Mouse (Mus musculus): ENCODE results near the gene Rangrf. TPM values are rescaled to one million over a fixed set of nuclear protein-coding genes. Genes with fewer than 3 reads are reported as not detected.

The Rangrf gene
- 11.7 TPM for polyA plus RNA-seq (2014; fragmentation: Illumina TruSeq; extraction: RNeasy Lipid Tissue Mini Kit (QIAGEN cat#74804); ENCODE audit: low read depth, low replicate concordance)

DNA sequence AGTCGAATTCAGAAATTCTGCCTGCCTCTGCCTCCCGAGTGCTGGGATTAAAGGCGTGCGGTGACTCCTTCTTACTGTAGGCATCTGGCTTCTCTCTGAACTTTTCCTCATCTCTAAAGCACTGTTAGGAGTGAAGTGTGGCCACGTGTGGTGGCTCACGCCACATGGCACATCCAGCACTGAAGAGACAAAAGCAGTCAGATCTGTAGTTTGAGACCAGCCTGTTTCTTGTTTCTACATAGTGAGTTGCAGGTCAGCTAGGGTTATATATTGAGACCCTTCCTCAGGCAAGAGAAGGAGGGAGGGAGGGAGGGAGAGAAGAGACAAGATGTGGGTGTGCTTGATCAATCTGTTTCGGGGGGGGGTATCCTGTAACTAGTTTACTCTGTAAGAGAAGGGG lies at the start of gene Rangrf:
TSS of gene Rangrf (minus strand) at position 101 of the 400 bp plus-strand sequence.

DNA sequence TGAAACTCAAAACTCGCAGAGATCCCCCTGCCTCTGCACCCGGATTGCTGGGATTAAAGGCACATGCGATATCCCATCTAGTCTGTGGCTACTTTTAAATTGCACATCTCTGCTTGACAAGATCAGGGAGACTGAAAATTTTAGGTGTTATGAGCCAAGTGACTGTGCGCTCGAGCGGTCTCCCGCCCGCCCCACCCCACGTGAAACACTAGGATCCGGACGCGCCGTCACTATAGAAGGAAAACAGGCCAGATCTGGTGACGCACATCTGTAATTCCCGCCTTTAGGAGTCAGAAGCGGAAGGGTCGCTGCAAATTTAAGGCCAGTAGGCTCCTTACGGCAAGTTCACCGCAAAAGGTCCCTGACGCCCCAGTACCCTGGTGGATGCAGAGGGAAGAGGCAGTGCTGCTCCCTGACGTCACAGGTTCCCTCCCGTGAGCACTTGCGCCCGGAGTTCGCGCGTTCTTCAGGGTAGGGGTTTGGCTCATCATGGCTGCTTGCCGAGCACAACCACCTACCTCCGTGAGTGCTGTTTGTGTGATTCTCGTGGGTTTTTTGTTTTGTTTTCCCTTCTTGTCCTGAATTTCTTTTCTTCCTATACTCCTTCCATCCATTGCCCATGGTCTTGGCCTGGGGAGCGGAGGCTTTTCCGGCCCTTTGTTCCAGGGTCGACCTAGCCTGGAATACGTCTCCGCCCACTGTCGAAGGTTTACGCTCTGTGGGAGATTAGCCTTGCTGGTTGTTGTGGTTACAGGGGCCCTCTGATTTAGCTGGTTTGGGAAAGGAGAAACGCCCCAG lies 40.9 kb upstream of the Rangrf start, which contains the start of gene Ctc1:
TSS of gene Ctc1 (plus strand) at position 268 of the 798 bp plus-strand sequence.

DNA sequence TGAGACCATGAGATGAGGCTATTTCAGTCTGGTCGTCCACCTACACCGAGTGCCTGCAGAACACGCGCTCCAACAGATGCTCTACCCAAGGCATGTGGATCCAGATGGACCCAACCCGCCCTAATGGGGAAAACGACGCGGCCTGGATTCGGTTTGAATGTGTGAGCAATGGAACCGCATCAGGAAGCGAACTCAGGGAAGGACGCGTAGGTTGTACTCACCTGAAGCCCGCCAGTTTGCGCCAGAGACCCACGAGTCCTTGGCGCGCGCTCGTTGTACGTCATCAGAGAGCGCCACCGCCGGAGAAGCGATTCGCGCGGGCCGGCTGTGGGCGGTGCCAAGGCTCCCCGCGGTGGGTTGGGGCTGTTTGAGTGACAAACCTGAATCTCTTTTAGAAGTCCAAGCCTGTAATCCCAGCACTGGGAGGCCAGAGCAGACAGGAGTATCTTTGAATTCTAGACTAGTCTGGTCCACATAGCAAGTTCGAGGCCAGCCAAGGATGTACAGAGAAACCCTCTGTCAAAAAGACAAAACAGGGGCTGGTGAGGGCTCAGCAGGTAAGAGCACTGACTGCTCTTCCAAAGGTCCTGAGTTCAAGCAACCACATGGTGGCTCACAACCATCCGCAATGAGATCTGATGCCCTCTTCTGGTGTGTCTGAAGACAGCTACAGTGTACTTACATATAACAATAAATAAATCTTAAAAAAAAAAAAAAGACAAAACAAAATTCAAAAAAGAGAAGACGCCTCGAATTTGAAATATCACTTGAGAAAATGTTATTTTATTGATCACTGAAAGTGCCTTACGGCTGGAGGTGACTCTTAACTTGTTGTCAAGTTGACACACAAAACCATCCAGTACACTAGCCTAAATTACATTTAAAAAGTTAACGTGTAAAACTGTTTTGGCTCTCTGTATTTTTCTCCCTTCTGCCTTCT lies 33.5 kb upstream of the Rangrf start, which contains the start of gene Pfas:
TSS of gene Pfas (minus strand) at position 279 of the 940 bp plus-strand sequence.

DNA sequence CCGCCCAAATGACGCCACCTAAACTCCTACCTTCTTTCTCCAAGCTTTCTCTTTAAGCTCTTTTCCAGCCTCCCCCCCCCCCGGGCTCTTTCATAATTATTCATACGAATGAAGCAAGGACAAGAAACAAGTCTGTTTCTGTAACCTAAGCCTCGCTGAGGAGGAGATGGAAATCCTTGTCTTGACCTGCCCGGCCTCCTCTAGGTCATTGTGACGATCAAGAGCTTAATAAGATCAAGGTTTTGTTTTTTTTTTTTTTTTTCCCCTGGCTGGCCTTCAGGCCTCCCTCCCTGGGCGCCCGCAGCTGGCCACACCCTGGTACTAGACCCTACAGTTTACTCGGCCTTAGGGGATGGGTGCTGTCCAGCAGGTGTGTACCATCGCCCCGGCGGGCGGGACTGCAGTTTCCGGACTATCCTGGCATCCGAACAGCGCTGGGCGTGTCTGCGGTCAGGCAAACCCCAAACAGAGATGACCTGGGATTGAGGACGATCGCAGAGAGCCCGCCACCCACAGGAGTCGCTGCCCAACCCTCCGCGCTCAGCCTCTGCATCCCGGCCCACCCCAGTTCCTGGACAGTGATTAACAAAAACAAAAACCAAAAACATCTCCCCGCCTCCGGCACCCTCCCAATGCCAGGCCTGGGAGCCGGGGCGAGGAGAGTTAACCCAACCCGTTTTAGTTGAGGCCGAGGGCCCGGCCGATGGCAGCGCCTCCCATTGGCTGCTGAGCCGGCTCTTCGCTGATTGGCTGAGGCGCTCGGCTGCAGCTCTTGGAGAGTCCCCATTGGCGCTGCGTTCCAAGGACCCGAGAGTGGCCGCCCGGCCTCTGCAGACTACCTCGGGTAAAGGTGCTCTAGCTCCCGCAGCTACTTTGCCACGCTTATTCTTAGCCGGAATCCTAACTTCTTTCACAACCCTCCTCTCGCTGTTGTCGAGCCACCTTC lies 7.4 kb downstream of the Rangrf start, which contains the start of gene Slc25a35:
TSS of gene Slc25a35 (plus strand) at position 795 of the 946 bp plus-strand sequence.

DNA sequence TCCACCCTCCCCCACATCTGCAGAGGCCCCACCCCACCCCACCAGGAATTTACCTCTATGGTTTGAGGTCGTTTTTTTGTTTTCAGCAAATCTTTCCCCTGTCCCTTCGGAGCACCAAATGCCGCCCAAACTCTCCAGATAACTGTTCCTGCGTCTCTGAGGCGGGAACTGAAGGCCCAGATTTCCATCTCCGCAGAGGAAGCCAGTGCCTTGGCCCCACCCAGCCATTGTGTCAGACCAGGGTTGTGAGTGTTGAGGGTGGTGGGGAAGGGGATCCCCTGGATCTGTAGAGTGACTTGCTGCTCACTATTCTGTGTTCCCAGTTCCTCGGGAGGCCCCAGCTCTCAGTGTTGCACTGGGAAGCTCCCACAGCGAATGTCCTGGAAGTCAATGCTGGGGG lies 17.7 kb downstream of the Rangrf start, which contains the start of gene Arhgef15:
TSS of gene Arhgef15 (minus strand) at position 173 of the 400 bp plus-strand sequence.

DNA sequence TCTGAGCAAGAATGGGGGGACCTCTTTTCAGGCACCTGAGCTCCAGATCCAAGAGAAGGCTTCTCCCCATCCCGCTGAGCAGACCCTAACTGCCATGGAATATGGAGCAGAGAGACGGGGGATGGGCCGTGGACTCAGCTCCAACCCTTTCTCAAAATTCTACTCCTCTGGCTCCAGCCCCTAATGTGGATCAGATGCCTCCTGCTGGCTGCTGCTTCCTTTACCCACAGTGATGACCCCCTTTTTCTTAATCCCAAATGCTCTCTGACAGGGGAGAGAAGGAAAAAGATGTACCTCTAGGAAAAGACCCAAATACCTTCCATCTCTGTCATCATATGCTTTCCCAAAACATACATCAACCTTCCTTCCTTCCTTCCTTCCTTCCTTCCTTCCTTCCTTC lies 48.0 kb downstream of the Rangrf start, which contains the start of gene Odf4:
TSS of gene Odf4 (minus strand) at position 101 of the 400 bp plus-strand sequence.

Other genes with a start within 250 kb of the Rangrf start
- gene Ndel1, start 103.3 kb downstream of the Rangrf start, polyA plus RNA-seq (2014; fragmentation: Illumina TruSeq; extraction: RNeasy Lipid Tissue Mini Kit (QIAGEN cat#74804); ENCODE audit: low read depth, low replicate concordance) = 251 TPM
- gene Rnf222, start 86.6 kb downstream of the Rangrf start, polyA plus RNA-seq (2014; fragmentation: Illumina TruSeq; extraction: RNeasy Lipid Tissue Mini Kit (QIAGEN cat#74804); ENCODE audit: low read depth, low replicate concordance) = not detected
- 170 TPM for gene Rpl26, start 73.6 kb downstream of the Rangrf start, polyA plus RNA-seq (2014; fragmentation: Illumina TruSeq; extraction: RNeasy Lipid Tissue Mini Kit (QIAGEN cat#74804); ENCODE audit: low read depth, low replicate concordance)
- gene Odf4, start 48.1 kb downstream of the Rangrf start, polyA plus RNA-seq (2014; fragmentation: Illumina TruSeq; extraction: RNeasy Lipid Tissue Mini Kit (QIAGEN cat#74804); ENCODE audit: low read depth, low replicate concordance) = 0.65 TPM
- gene Arhgef15, start 17.7 kb downstream of the Rangrf start, polyA plus RNA-seq (2014; fragmentation: Illumina TruSeq; extraction: RNeasy Lipid Tissue Mini Kit (QIAGEN cat#74804); ENCODE audit: low read depth, low replicate concordance) = 3.4 TPM
- 21.4 TPM for gene Slc25a35, start 7.1 kb downstream of the Rangrf start, polyA plus RNA-seq (2014; fragmentation: Illumina TruSeq; extraction: RNeasy Lipid Tissue Mini Kit (QIAGEN cat#74804); ENCODE audit: low read depth, low replicate concordance)
- gene Pfas, start 33.3 kb upstream of the Rangrf start, polyA plus RNA-seq (2014; fragmentation: Illumina TruSeq; extraction: RNeasy Lipid Tissue Mini Kit (QIAGEN cat#74804); ENCODE audit: low read depth, low replicate concordance) = 7.2 TPM
- 3.9 TPM for gene Ctc1, start 40.7 kb upstream of the Rangrf start, polyA plus RNA-seq (2014; fragmentation: Illumina TruSeq; extraction: RNeasy Lipid Tissue Mini Kit (QIAGEN cat#74804); ENCODE audit: low read depth, low replicate concordance)
- 0.24 TPM for gene Aurkb, start 70.5 kb upstream of the Rangrf start, polyA plus RNA-seq (2014; fragmentation: Illumina TruSeq; extraction: RNeasy Lipid Tissue Mini Kit (QIAGEN cat#74804); ENCODE audit: low read depth, low replicate concordance)
- 2.9 TPM for gene Borcs6, start 84.5 kb upstream of the Rangrf start, polyA plus RNA-seq (2014; fragmentation: Illumina TruSeq; extraction: RNeasy Lipid Tissue Mini Kit (QIAGEN cat#74804); ENCODE audit: low read depth, low replicate concordance)
- gene Tmem107, start 95.6 kb upstream of the Rangrf start, polyA plus RNA-seq (2014; fragmentation: Illumina TruSeq; extraction: RNeasy Lipid Tissue Mini Kit (QIAGEN cat#74804); ENCODE audit: low read depth, low replicate concordance) = 3.8 TPM
- 62.6 TPM for gene Vamp2, start 113.3 kb upstream of the Rangrf start, polyA plus RNA-seq (2014; fragmentation: Illumina TruSeq; extraction: RNeasy Lipid Tissue Mini Kit (QIAGEN cat#74804); ENCODE audit: low read depth, low replicate concordance)
- 0.24 TPM for gene Per1, start 120.0 kb upstream of the Rangrf start, polyA plus RNA-seq (2014; fragmentation: Illumina TruSeq; extraction: RNeasy Lipid Tissue Mini Kit (QIAGEN cat#74804); ENCODE audit: low read depth, low replicate concordance)
- not detected for gene Hes7, start 145.2 kb upstream of the Rangrf start, polyA plus RNA-seq (2014; fragmentation: Illumina TruSeq; extraction: RNeasy Lipid Tissue Mini Kit (QIAGEN cat#74804); ENCODE audit: low read depth, low replicate concordance)
- gene 9130213A22Rik, start 147.4 kb upstream of the Rangrf start, polyA plus RNA-seq (2014; fragmentation: Illumina TruSeq; extraction: RNeasy Lipid Tissue Mini Kit (QIAGEN cat#74804); ENCODE audit: low read depth, low replicate concordance) = not detected
- gene Aloxe3, start 150.7 kb upstream of the Rangrf start, polyA plus RNA-seq (2014; fragmentation: Illumina TruSeq; extraction: RNeasy Lipid Tissue Mini Kit (QIAGEN cat#74804); ENCODE audit: low read depth, low replicate concordance) = not detected
- gene Alox12b, start 181.8 kb upstream of the Rangrf start, polyA plus RNA-seq (2014; fragmentation: Illumina TruSeq; extraction: RNeasy Lipid Tissue Mini Kit (QIAGEN cat#74804); ENCODE audit: low read depth, low replicate concordance) = not detected
- gene Alox8, start 222.7 kb upstream of the Rangrf start, polyA plus RNA-seq (2014; fragmentation: Illumina TruSeq; extraction: RNeasy Lipid Tissue Mini Kit (QIAGEN cat#74804); ENCODE audit: low read depth, low replicate concordance) = not detected

Measured in kidney, adult 10 weeks (tissue).